Mouse (Mus musculus) layer of hippocampus, adult 9-11 months (tissue): ENCODE data around the gene Adcy3.

Experiments
- DNase-seq: peaks from one replicate; pipeline ENCODE4 v3.0.0; 2022

The Adcy3 gene

DNA sequence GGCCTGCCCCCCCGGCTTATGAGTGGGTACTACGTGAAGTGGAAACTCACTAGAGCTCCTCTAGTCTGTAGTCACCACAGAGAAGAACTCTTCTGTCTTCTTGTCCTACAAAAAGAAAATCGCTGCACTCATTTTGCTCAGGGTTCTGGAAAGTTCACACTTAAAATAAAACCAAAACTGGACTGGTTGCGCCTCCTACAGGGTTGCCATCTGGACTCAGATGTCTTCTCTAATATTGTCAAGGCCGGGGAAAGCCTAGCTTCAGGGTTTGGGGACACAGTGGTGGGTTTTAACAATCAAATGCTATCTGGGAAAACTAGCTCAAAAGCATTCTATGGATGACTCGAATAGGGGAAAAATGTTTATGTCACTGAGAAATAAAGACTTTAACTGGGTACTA lies 116.9 kb downstream of the Adcy3 start:
- no peak for DNase-seq

DNA sequence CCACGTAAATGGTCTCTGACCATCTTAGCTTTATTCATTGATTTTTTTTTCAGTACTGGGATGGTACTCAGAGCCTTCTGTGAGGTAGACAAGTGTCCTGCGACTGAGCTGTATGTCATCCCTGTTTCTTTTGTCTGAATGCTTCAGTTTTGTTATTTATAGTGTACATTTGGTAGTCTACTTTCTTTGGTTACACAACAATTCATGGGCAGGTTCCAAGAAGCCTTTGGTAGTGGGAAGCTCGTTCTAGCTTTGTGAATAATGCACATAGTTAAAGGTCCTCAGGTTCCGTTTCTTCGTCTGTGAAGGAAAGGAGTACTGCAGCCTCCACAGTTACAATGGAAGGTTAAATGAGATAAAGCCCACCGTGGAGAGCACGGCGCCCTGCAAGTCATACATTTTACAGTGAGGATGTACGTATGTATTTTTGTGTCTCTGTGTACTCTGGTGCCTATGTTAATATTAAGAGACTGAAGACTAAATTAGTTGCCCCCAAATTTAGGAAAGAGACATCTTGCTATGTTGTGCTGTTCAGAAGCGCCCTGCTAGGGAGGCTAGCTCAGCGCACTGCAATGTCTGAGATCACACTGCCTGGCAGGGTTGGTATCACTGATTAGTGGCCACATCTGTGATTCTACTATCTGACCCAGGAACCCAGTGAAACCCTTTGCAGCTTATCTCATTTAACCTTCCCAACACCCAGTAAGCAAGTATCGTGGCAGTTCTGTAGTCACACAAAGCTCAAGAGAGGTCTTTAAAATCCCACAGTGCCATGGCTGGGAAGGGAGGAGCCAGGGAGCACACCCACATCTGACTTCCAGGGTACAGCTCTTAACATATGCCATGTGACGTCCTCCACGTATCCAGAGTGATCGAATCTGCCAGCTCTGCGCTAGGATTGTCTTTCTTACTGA lies 120.1 kb downstream of the Adcy3 start:
- no peak for DNase-seq
